Mouse (Mus musculus): ENCODE measurements around the gene Srsf5. TPM values are rescaled to one million over a fixed set of nuclear protein-coding genes. Genes with fewer than 3 reads are reported as not detected.

Gene Srsf5
- polyA plus RNA-seq, 1 experiment = 123 TPM

GRCm38 (mm10) chr12:80967918-80968317, 22.6 kb downstream of the Srsf5 start:
- Histone ChIP-seq H3K79me2 (ENCODE audit: control insufficient read depth, insufficient read depth) (no peaks in the 10 kb centered on the region), H3K4me3 (no peak overlapping the region), H3ac (ENCODE audit: control insufficient read depth, insufficient read length) (no peak overlapping the region), H3K4me2 (ENCODE audit: low read depth) (no peak overlapping the region), H3K36me3 (ENCODE audit: control insufficient read depth, insufficient read depth) (no peaks in the 10 kb centered on the region), H3K27me3 (ENCODE audit: control insufficient read depth, insufficient read depth, insufficient read length) (peaks cover 7% of the 10 kb centered on the region)
- TF ChIP-seq USF1 (IDR thresholded peaks at IDR 0.05; ENCODE audit: low read depth) (no peak), POLR2A (IDR thresholded peaks at IDR 0.05; ENCODE audit: insufficient read length, low read depth) (no peak), CEBPB (IDR thresholded peaks at IDR 0.05; ENCODE audit: insufficient read depth, poor library complexity, severe bottlenecking) (no peak), E2F4 (IDR thresholded peaks at IDR 0.05; ENCODE audit: insufficient read depth) (no peak), MAX (IDR thresholded peaks at IDR 0.05; ENCODE audit: low read depth) (no peak), SRF (IDR thresholded peaks at IDR 0.05; ENCODE audit: control insufficient read depth, insufficient read length, low read depth) (no peak), MYOG (IDR thresholded peaks at IDR 0.05; ENCODE audit: control insufficient read depth in 1 of 3, insufficient read depth in 1 of 3, insufficient read length in 2 of 3, low read depth in 2 of 3) (no peak), MYOD1 (IDR thresholded peaks at IDR 0.05; ENCODE audit: control insufficient read depth in 1 of 3, insufficient read length in 2 of 3, low read depth in 2 of 3) (no peak), TCF12 (IDR thresholded peaks at IDR 0.05; ENCODE audit: insufficient read depth, poor library complexity, severe bottlenecking) (no peak), TCF3 (IDR thresholded peaks at IDR 0.05; ENCODE audit: insufficient read length, low read depth) (no peak)

GRCm38 (mm10) chr12:80968605-80969004, 23.3 kb downstream of the Srsf5 start, which contains the start of gene Slc10a1:
Slc10a1 (minus strand) TSS chr12:80968705.
- H3K79me2 ChIP-seq (ENCODE audit: control insufficient read depth, insufficient read depth) = no peaks in the 10 kb centered on the region
- H3K4me3 ChIP-seq = no peak within 1 kb of the TSS
- peaks cover 7% of the 10 kb centered on the region for H3K27me3 ChIP-seq (ENCODE audit: control insufficient read depth, insufficient read depth, insufficient read length)
- TF ChIP-seq MYOG (IDR thresholded peaks at IDR 0.05; ENCODE audit: control insufficient read depth in 1 of 3, insufficient read depth in 1 of 3, insufficient read length in 2 of 3, low read depth in 2 of 3) (no peak), TCF3 (IDR thresholded peaks at IDR 0.05; ENCODE audit: insufficient read length, low read depth) (no peak), SRF (IDR thresholded peaks at IDR 0.05; ENCODE audit: control insufficient read depth, insufficient read length, low read depth) (no peak), POLR2AphosphoS2 (IDR thresholded peaks at IDR 0.05; ENCODE audit: insufficient read length, low read depth) (no peak), USF1 (IDR thresholded peaks at IDR 0.05; ENCODE audit: low read depth) (no peak), MAX (IDR thresholded peaks at IDR 0.05; ENCODE audit: low read depth) (no peak)
- no peaks in the 10 kb centered on the region for H3K36me3 ChIP-seq (ENCODE audit: control insufficient read depth, insufficient read depth)
- no peak within 1 kb of the TSS for H3ac ChIP-seq (ENCODE audit: control insufficient read depth, insufficient read length)
- no peak within 1 kb of the TSS for H3K4me2 ChIP-seq (ENCODE audit: low read depth)

GRCm38 (mm10) chr12:80970181-80970705, 24.9 kb downstream of the Srsf5 start:
- TF ChIP-seq USF1 (IDR thresholded peaks at IDR 0.05; ENCODE audit: low read depth) (no peak), REST (IDR thresholded peaks at IDR 0.05; ENCODE audit: insufficient read depth, insufficient read length) (no peak), POLR2A (IDR thresholded peaks at IDR 0.05; ENCODE audit: insufficient read length, low read depth) (no peak), E2F4 (IDR thresholded peaks at IDR 0.05; ENCODE audit: insufficient read depth) (no peak), MAX (IDR thresholded peaks at IDR 0.05; ENCODE audit: low read depth) (no peak), MYOD1 (IDR thresholded peaks at IDR 0.05; ENCODE audit: control insufficient read depth in 1 of 3, insufficient read length in 2 of 3, low read depth in 2 of 3) (no peak), POLR2AphosphoS2 (IDR thresholded peaks at IDR 0.05; ENCODE audit: insufficient read length, low read depth) (no peak), TCF12 (IDR thresholded peaks at IDR 0.05; ENCODE audit: insufficient read depth, poor library complexity, severe bottlenecking) (no peak), CEBPB (IDR thresholded peaks at IDR 0.05; ENCODE audit: insufficient read depth, poor library complexity, severe bottlenecking) (no peak), MYOG (IDR thresholded peaks at IDR 0.05; ENCODE audit: control insufficient read depth in 1 of 3, insufficient read depth in 1 of 3, insufficient read length in 2 of 3, low read depth in 2 of 3) (no peak), TCF3 (IDR thresholded peaks at IDR 0.05; ENCODE audit: insufficient read length, low read depth) (no peak), SRF (IDR thresholded peaks at IDR 0.05; ENCODE audit: control insufficient read depth, insufficient read length, low read depth) (no peak)
- Histone ChIP-seq H3K4me2 (ENCODE audit: low read depth) (no peak overlapping the region), H3K4me3 (no peak overlapping the region), H3K36me3 (ENCODE audit: control insufficient read depth, insufficient read depth) (no peaks in the 10 kb centered on the region), H3ac (ENCODE audit: control insufficient read depth, insufficient read length) (no peak overlapping the region), H3K79me2 (ENCODE audit: control insufficient read depth, insufficient read depth) (no peaks in the 10 kb centered on the region), H3K27me3 (ENCODE audit: control insufficient read depth, insufficient read depth, insufficient read length) (peaks cover 7% of the 10 kb centered on the region)

DNA sequence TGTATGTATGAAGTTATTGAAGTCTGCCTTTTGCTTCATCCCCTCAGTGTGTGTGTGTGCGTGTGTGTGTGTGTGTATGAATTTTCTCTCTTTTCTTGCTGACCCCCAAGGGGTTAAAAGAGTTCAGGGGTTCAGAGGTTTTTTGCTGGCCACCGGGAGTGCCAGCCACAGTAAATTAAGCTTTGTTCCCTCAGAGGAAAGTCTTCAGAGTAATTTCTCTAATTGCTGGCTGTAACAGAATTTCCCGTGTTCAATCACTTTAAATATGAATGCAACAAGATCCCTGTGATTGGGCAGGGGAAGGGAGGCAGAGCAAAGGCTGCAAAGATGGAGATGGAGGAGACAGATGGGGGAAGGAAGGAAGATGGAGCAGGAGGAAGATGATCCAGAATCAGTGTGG, 26.5 kb downstream of the Srsf5 start:
- H3K36me3 ChIP-seq (ENCODE audit: control insufficient read depth, insufficient read depth) = no peaks in the 10 kb centered on the region
- TF ChIP-seq POLR2A (IDR thresholded peaks at IDR 0.05; ENCODE audit: insufficient read length, low read depth) = no peak
- no peak for TF ChIP-seq E2F4 (IDR thresholded peaks at IDR 0.05; ENCODE audit: insufficient read depth)
- no peak for TF ChIP-seq TCF3 (IDR thresholded peaks at IDR 0.05; ENCODE audit: insufficient read length, low read depth)
- no peak for TF ChIP-seq POLR2AphosphoS2 (IDR thresholded peaks at IDR 0.05; ENCODE audit: insufficient read length, low read depth)
- TF ChIP-seq MAX (IDR thresholded peaks at IDR 0.05; ENCODE audit: low read depth) = no peak
- no peak for TF ChIP-seq USF1 (IDR thresholded peaks at IDR 0.05; ENCODE audit: low read depth)
- no peak overlapping the region for H3K4me2 ChIP-seq (ENCODE audit: low read depth)
- H3K27me3 ChIP-seq (ENCODE audit: control insufficient read depth, insufficient read depth, insufficient read length) = peaks cover 15% of the 10 kb centered on the region
- no peaks in the 10 kb centered on the region for H3K79me2 ChIP-seq (ENCODE audit: control insufficient read depth, insufficient read depth)
- no peak overlapping the region for H3K4me3 ChIP-seq
- H3ac ChIP-seq (ENCODE audit: control insufficient read depth, insufficient read length) = no peak overlapping the region

GRCm38 (mm10) chr12:80975939-80976671, 30.8 kb downstream of the Srsf5 start:
- no peak overlapping the region for H3K4me2 ChIP-seq (ENCODE audit: low read depth)

More at GRCm38 (mm10) chr12:80975939-80976671, 30.8 kb downstream of the Srsf5 start:
- Histone ChIP-seq H3K79me2 (ENCODE audit: control insufficient read depth, insufficient read depth) (no peaks in the 10 kb centered on the region), H3K4me3 (no peak overlapping the region), H3K36me3 (ENCODE audit: control insufficient read depth, insufficient read depth) (no peaks in the 10 kb centered on the region), H3ac (ENCODE audit: control insufficient read depth, insufficient read length) (no peak overlapping the region), H3K27me3 (ENCODE audit: control insufficient read depth, insufficient read depth, insufficient read length) (peaks cover 15% of the 10 kb centered on the region)
- TF ChIP-seq CEBPB (IDR thresholded peaks at IDR 0.05; ENCODE audit: insufficient read depth, poor library complexity, severe bottlenecking) (no peak), USF1 (IDR thresholded peaks at IDR 0.05; ENCODE audit: low read depth) (no peak), POLR2AphosphoS2 (IDR thresholded peaks at IDR 0.05; ENCODE audit: insufficient read length, low read depth) (no peak), MYOG (IDR thresholded peaks at IDR 0.05; ENCODE audit: control insufficient read depth in 1 of 3, insufficient read depth in 1 of 3, insufficient read length in 2 of 3, low read depth in 2 of 3) (no peak), REST (IDR thresholded peaks at IDR 0.05; ENCODE audit: insufficient read depth, insufficient read length) (no peak), TCF12 (IDR thresholded peaks at IDR 0.05; ENCODE audit: insufficient read depth, poor library complexity, severe bottlenecking) (no peak), SRF (IDR thresholded peaks at IDR 0.05; ENCODE audit: control insufficient read depth, insufficient read length, low read depth) (no peak), MAX (IDR thresholded peaks at IDR 0.05; ENCODE audit: low read depth) (no peak), MYOD1 (IDR thresholded peaks at IDR 0.05; ENCODE audit: control insufficient read depth in 1 of 3, insufficient read length in 2 of 3, low read depth in 2 of 3) (no peak), E2F4 (IDR thresholded peaks at IDR 0.05; ENCODE audit: insufficient read depth) (no peak), POLR2A (IDR thresholded peaks at IDR 0.05; ENCODE audit: insufficient read length, low read depth) (no peak), TCF3 (IDR thresholded peaks at IDR 0.05; ENCODE audit: insufficient read length, low read depth) (no peak)
